Comparison of ENCODE assay signal across 23 mouse cellular contexts in genomic region chr11:24269046-24269445, GRCm38 (mm10).
"Had no signal": no experiment of that assay in that cellular context is flagged by ENCODE, and none has a peak within 500 bp of the region (broad histone marks: within the 10 kb centered on the region; RNA-seq: fewer than 3 reads in every experiment).

No protein-coding gene starts in this region.

- H3K9ac ChIP-seq: limb, embryonic 13.5 days; liver, embryonic 12.5 days; liver, embryonic 15.5 days; lung, embryonic 15.5 days; midbrain, embryonic 13.5 days; neural tube, embryonic 13.5 days; stomach, embryonic 15.5 days had no signal

- H3K4me2 ChIP-seq: limb, embryonic 13.5 days; liver, embryonic 12.5 days; liver, embryonic 15.5 days; lung, embryonic 15.5 days; midbrain, embryonic 13.5 days; neural tube, embryonic 13.5 days; stomach, embryonic 15.5 days had no signal

- DNase-seq: layer of hippocampus, adult 9-11 months; liver; lung, adult 18-20 months; lung, postnatal 10 days; lung, postnatal 36 days; retina, postnatal 1 day; right cerebral cortex, postnatal 25 days; spleen, adult 18-20 months; thymus, postnatal 25 days had no signal

- H3K4me3 ChIP-seq: layer of hippocampus, adult 2 months; limb, embryonic 10.5 days; limb, embryonic 13.5 days; liver, embryonic 12.5 days; liver, embryonic 15.5 days; lung, embryonic 15.5 days; megakaryocyte, embryonic 14.5 days; midbrain, embryonic 10.5 days; midbrain, embryonic 13.5 days; myocyte; neural tube, embryonic 13.5 days; stomach, embryonic 15.5 days had no signal

- H3K9me3 ChIP-seq: limb, embryonic 10.5 days; limb, embryonic 13.5 days; liver, embryonic 12.5 days; liver, embryonic 15.5 days; lung, embryonic 15.5 days; midbrain, embryonic 10.5 days; midbrain, embryonic 13.5 days; neural tube, embryonic 13.5 days; stomach, embryonic 15.5 days had no signal

- H3K27me3 ChIP-seq: limb, embryonic 13.5 days; liver, embryonic 15.5 days; lung, embryonic 15.5 days; midbrain, embryonic 13.5 days; neural tube, embryonic 13.5 days; stomach, embryonic 15.5 days had no signal

- H3K27ac ChIP-seq: layer of hippocampus, adult 2 months; limb, embryonic 10.5 days; limb, embryonic 13.5 days; liver, embryonic 12.5 days; liver, embryonic 15.5 days; lung, embryonic 15.5 days; midbrain, embryonic 13.5 days; neural tube, embryonic 13.5 days; stomach, embryonic 15.5 days had no signal

- ATAC-seq: intestine, embryonic 16.5 days; liver, embryonic 12.5 days; midbrain, embryonic 13.5 days; midbrain, embryonic 16.5 days had no signal

- H3K36me3 ChIP-seq: limb, embryonic 10.5 days; limb, embryonic 13.5 days; liver, embryonic 12.5 days; liver, embryonic 15.5 days; lung, embryonic 15.5 days; midbrain, embryonic 10.5 days; midbrain, embryonic 13.5 days; neural tube, embryonic 13.5 days; stomach, embryonic 15.5 days had no signal

- H3K4me1 ChIP-seq: limb, embryonic 13.5 days; liver, embryonic 12.5 days; liver, embryonic 15.5 days; lung, embryonic 15.5 days; midbrain, embryonic 13.5 days; stomach, embryonic 15.5 days had no signal
